Mouse (Mus musculus) hindbrain, embryonic 11.5 days (tissue): ENCODE measurements around the gene Tmem219. TPM values are rescaled to one million over a fixed set of nuclear protein-coding genes. Genes with fewer than 3 reads are reported as not detected.
A peak's percentile ranks its signal among the peaks of the same experiment; 100 is the strongest.
"Not testable (repeated sequence)": the region's sequence is repeated elsewhere in the genome, so short reads cannot be mapped to it uniquely, and the experiment has no call there.

Experiments
- ATAC-seq: fragments of 200-750 bp; cut with Nextera tagmentation; 2 replicates; pipeline ENCODE4 v1.8.0; 2017; ENCODE audit warnings: mild to moderate bottlenecking, moderate TSS enrichment, moderate library complexity; ENCODE audit not compliant: low FRiP score
- DNase-seq: peaks from one replicate; pipeline ENCODE4 v3.0.0-alpha.2; 2015; ENCODE audit warnings: low spot score
- H3K27ac ChIP-seq: fragments of 300-500 bp; sonication (generic); 2 replicates; pipeline ENCODE4 v1.5.1; 2014; ENCODE audit warnings: mild to moderate bottlenecking, low read depth, low read length
- H3K27me3 ChIP-seq: fragments of 300-500 bp; sonication (generic); 2 replicates; pipeline ENCODE4 v1.6.1; 2014; ENCODE audit warnings: mild to moderate bottlenecking, low read length, moderate library complexity, mixed read lengths; ENCODE audit not compliant: control insufficient read depth, insufficient read depth
- H3K36me3 ChIP-seq: fragments of 300-500 bp; sonication (generic); 2 replicates; pipeline ENCODE4 v1.6.1; 2014; ENCODE audit warnings: mild to moderate bottlenecking, low read length, moderate library complexity, mixed read lengths; ENCODE audit not compliant: control insufficient read depth, insufficient read depth
- H3K4me1 ChIP-seq: fragments of 300-500 bp; sonication (generic); replicated peaks from 2 replicates; pipeline ENCODE4 v1.6.1; 2014; ENCODE audit warnings: low read length, mixed read lengths; ENCODE audit not compliant: control insufficient read depth, insufficient read depth
- H3K4me2 ChIP-seq: fragments of 300-500 bp; sonication (generic); replicated peaks from 2 replicates; pipeline ENCODE4 v1.6.1; 2014; ENCODE audit warnings: mild to moderate bottlenecking, low read depth, low read length
- H3K4me3 ChIP-seq: fragments of 300-500 bp; sonication (generic); 2 replicates; pipeline ENCODE4 v1.5.1; 2014; ENCODE audit warnings: low read depth, low read length
- H3K9ac ChIP-seq: fragments of 300-500 bp; sonication (generic); 2 replicates; pipeline ENCODE4 v1.6.1; 2014; ENCODE audit warnings: low read depth, low read length
- H3K9me3 ChIP-seq: fragments of 300-500 bp; sonication (generic); 2 replicates; pipeline ENCODE4 v1.6.1; 2016; ENCODE audit warnings: low read length; ENCODE audit not compliant: control insufficient read depth
- WGBS: fragments of 180-500 bp; shearing (Covaris S2); extraction: QIAGEN DNeasy Blood & Tissue Kit; methylation state at CpG from one replicate; pipeline ENCODE4 v1.1.7; 2014; 5-methylcytosine and 5-hydroxymethylcytosine counted together
- polyA plus RNA-seq: library from polyadenylated mRNA; unstranded; fragments of >200 nt; fragmentation: Nextera tagmentation; extraction: Ambion mirVana; gene quantifications from 2 replicates; pipeline ENCODE4 v1.2.1, GENCODE M21; 2014

Gene Tmem219
- polyA plus RNA-seq, 1 experiment from 2014 or later, result 28.6 TPM

- no peak for ATAC-seq
- no peak overlapping the region for H3K27ac ChIP-seq
- H3K36me3 ChIP-seq, result 0 out of 2 replicates have a peak, but pooled peaks cover 3% of the 10 kb centered on the region
- no peak overlapping the region for H3K9ac ChIP-seq
- no peak for DNase-seq
- 93% methylated on average over 2 of the region's 2 CpGs for WGBS
- no peak overlapping the region for H3K4me2 ChIP-seq
- H3K4me1 ChIP-seq, result no peaks in the 10 kb centered on the region
- no peak overlapping the region for H3K4me3 ChIP-seq
- no peaks in the 10 kb centered on the region for H3K9me3 ChIP-seq
- H3K27me3 ChIP-seq, result no peaks in the 10 kb centered on the region
These were observed 9.9 kb upstream of the Tmem219 start for GRCm38 (mm10) chr7:126932652-126933051.

GRCm38 (mm10) chr7:126929046-126929445 lies 6.3 kb upstream of the Tmem219 start:
- H3K9me3 ChIP-seq, result no peaks in the 10 kb centered on the region
- peak overlapping the region; percentile 93 for H3K4me2 ChIP-seq
- no peaks in the 10 kb centered on the region for H3K36me3 ChIP-seq
- under 1% methylated on average over 21 of the region's 27 CpGs for WGBS
- ATAC-seq (peak; percentile 80), DNase-seq (no peak)
- peak overlapping the region; percentile 43; the same call in 1 of the 2 replicates for H3K27ac ChIP-seq
- peak overlapping the region; percentile 71 for H3K4me3 ChIP-seq
- H3K9ac ChIP-seq, result peak overlapping the region; percentile 67
- H3K4me1 ChIP-seq, result no peaks in the 10 kb centered on the region
- no peaks in the 10 kb centered on the region for H3K27me3 ChIP-seq

- WGBS, result 5% methylated on average over 48 of the region's 56 CpGs
- Histone ChIP-seq H3K9ac (peak within 1 kb of the TSS; percentile 67), H3K4me1 (no peaks in the 10 kb centered on the region), H3K27me3 (no peaks in the 10 kb centered on the region), H3K4me3 (peak within 1 kb of the TSS; percentile 71), H3K27ac (peak within 1 kb of the TSS; percentile 43; the same call in 1 of the 2 replicates), H3K9me3 (no peaks in the 10 kb centered on the region), H3K36me3 (no peaks in the 10 kb centered on the region), H3K4me2 (peak within 1 kb of the TSS; percentile 93)
- DNase-seq (peak; percentile 95), ATAC-seq (peak; percentile 94)
These were observed 5.8 kb upstream of the Tmem219 start, which contains the start of gene Kctd13 for GRCm38 (mm10) chr7:126928384-126929037. TSS of gene Kctd13 (plus strand) at chr7:126928879.

GRCm38 (mm10) chr7:126926299-126926698 lies 3.6 kb upstream of the Tmem219 start:
- 59% methylated on average over 3 of the region's 3 CpGs for WGBS

GRCm38 (mm10) chr7:126923999-126924398 lies 1.3 kb upstream of the Tmem219 start:
- WGBS, result 27% methylated on average over 5 of the region's 5 CpGs
- H3K36me3 ChIP-seq, result no peaks in the 10 kb centered on the region
- ATAC-seq, result no peak
- no peaks in the 10 kb centered on the region for H3K9me3 ChIP-seq
- no peak overlapping the region for H3K9ac ChIP-seq
- H3K27me3 ChIP-seq, result no peaks in the 10 kb centered on the region
- no peak overlapping the region for H3K4me2 ChIP-seq
- peak overlapping the region; percentile 88 for H3K27ac ChIP-seq
- DNase-seq, result no peak
- no peak overlapping the region for H3K4me3 ChIP-seq
- H3K4me1 ChIP-seq, result peaks cover 4% of the 10 kb centered on the region; the same call in 1 of the 2 replicates

More at GRCm38 (mm10) chr7:126926299-126926698, 3.6 kb upstream of the Tmem219 start:
- DNase-seq (no peak), ATAC-seq (no peak)
- H3K27me3 ChIP-seq, result no peaks in the 10 kb centered on the region
- H3K9me3 ChIP-seq, result no peaks in the 10 kb centered on the region
- H3K4me2 ChIP-seq, result no peak overlapping the region
- no peaks in the 10 kb centered on the region for H3K36me3 ChIP-seq
- H3K9ac ChIP-seq, result no peak overlapping the region
- no peak overlapping the region for H3K27ac ChIP-seq
- peaks cover 4% of the 10 kb centered on the region; the same call in 1 of the 2 replicates for H3K4me1 ChIP-seq
- no peak overlapping the region for H3K4me3 ChIP-seq

- H3K27me3 ChIP-seq, result no peaks in the 10 kb centered on the region
- WGBS, result 75% methylated on average over 2 of the region's 2 CpGs
- H3K36me3 ChIP-seq, result no peaks in the 10 kb centered on the region
- peaks cover 4% of the 10 kb centered on the region; the same call in 1 of the 2 replicates for H3K4me1 ChIP-seq
- DNase-seq, result no peak
- H3K4me2 ChIP-seq, result peak overlapping the region; percentile 9; the same call in 1 of the 2 replicates
- ATAC-seq, result no peak
- H3K4me3 ChIP-seq, result 0 out of 2 replicates have a peak overlapping the region, but pooled peaks have one; percentile 11
- H3K9ac ChIP-seq, result no peak overlapping the region; the same call in 1 of the 2 replicates
- no peaks in the 10 kb centered on the region for H3K9me3 ChIP-seq
- H3K27ac ChIP-seq, result 0 out of 2 replicates have a peak overlapping the region, but pooled peaks have one; percentile 1
These were observed 1.2 kb downstream of the Tmem219 start for GRCm38 (mm10) chr7:126921563-126921962.

- H3K27me3 ChIP-seq, result no peaks in the 10 kb centered on the region
- no peaks in the 10 kb centered on the region for H3K36me3 ChIP-seq
- no peak for DNase-seq
- H3K27ac ChIP-seq, result no peak overlapping the region
- H3K4me3 ChIP-seq, result no peak overlapping the region
- H3K4me2 ChIP-seq, result 0 out of 2 replicates have a peak overlapping the region, but pooled peaks have one; percentile 6
- H3K9ac ChIP-seq, result 0 out of 2 replicates have a peak overlapping the region, but pooled peaks have one; percentile 7
- H3K9me3 ChIP-seq, result no peaks in the 10 kb centered on the region
- H3K4me1 ChIP-seq, result peaks cover 4% of the 10 kb centered on the region; the same call in 1 of the 2 replicates
- ATAC-seq, result no peak
- 76% methylated on average over 4 of the region's 4 CpGs for WGBS
These were observed 2.7 kb downstream of the Tmem219 start for GRCm38 (mm10) chr7:126919973-126920372.

GRCm38 (mm10) chr7:126918356-126918755 lies 4.4 kb downstream of the Tmem219 start:
- H3K9ac ChIP-seq, DNase-seq, H3K4me3 ChIP-seq, H3K9me3 ChIP-seq, ATAC-seq, H3K4me2 ChIP-seq, H3K4me1 ChIP-seq, H3K36me3 ChIP-seq, H3K27ac ChIP-seq, H3K27me3 ChIP-seq: not testable (repeated sequence)
- 33% methylated on average over 4 of the region's 4 CpGs for WGBS

GRCm38 (mm10) chr7:126914844-126915243 lies 7.9 kb downstream of the Tmem219 start:
- ATAC-seq (no peak), DNase-seq (no peak)
- Histone ChIP-seq H3K9me3 (no peaks in the 10 kb centered on the region), H3K4me2 (no peak overlapping the region), H3K36me3 (no peaks in the 10 kb centered on the region), H3K27me3 (no peaks in the 10 kb centered on the region), H3K9ac (no peak overlapping the region), H3K4me1 (no peaks in the 10 kb centered on the region), H3K4me3 (no peak overlapping the region), H3K27ac (no peak overlapping the region)
- whole genome bisulfite sequencing, result 87% methylated on average over 3 of the region's 3 CpGs
